Mouse (Mus musculus): Measurements from ENCODE around the gene Tmprss13.

Tmprss13 gene

DNA sequence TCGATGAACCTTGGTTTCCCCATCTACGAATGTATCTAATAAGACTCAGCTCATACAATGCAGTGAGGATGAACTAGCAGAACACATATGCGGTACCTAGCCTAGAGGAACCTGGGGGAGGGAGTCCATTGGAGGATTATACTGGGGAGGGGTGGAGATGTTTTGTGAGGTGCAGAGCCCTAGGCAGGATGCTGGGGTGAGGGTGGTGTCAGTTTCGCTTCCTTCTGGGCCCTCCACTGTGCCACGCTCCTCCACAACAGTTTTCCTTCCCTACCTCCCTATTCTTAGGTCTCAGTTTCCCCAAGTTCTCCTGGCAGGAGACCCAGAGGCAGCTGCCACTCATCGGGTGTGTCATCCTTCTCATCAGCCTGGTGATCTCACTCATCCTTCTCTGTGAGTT lies 10.7 kb downstream of the Tmprss13 start:
- DNase-seq (ENCODE audit: extremely low spot score, low read depth, low spot score), result no peak

DNA sequence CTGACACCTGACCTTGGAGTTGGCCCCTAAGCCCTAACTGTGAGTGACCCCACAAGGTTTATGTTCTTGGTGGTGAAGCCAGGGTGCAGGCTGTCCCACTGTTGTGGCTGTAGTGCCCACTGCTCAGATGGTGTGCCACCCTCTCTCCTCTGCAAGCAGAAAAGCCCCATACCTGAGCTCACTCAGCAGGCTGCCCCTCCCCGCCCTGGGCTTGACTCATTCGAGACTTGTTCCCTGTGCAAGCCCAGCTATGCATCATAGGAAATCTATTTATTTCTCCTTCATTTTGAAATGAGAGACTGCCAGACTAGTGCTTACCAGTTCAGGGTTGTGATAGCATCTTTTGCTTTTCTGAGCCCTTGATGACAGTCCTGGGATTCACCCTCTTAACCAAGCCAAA lies 18.5 kb downstream of the Tmprss13 start:
- no peak for DNase-seq (ENCODE audit: extremely low spot score, low read depth, low spot score)

DNA sequence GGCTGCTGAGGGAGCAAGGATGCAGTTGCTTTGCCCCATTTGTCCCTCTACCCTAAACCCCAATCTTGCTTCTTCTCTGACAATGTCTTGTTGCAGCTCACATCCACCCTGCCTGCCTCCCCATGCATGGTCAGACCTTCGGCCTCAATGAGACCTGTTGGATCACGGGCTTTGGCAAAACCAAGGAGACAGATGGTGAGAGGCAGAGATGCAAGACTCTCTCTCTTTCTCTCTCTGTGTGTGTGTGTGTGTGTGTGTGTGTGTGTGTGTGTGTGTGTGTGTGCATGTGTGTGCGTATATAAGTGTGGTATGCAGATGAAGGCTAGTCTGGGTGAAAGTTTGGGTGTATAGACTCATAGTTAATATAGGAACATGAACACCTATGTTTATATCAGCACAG lies 24.2 kb downstream of the Tmprss13 start:
- DNase-seq (ENCODE audit: extremely low spot score, low read depth, low spot score), result no peak

DNA sequence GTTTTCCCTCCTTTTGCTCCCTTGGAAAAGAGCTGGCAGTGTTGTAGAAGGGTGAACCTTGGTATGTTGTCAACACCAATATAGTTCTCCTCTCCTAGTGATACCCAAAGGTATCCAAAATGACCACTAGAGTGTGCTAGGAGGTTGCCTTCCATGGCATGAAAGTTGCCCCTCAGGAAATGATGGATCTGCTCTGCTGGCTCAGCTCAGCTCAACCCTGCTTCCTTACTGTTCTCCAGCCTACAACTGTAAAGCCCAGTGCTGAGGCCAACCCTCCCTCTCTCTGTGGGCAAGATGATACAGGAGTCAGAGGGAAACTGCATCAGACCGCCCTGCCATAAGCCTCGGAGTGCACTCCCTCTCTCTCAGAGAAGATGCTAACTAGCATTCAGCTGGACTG lies 26.6 kb downstream of the Tmprss13 start:
- peak; percentile 10 for DNase-seq (ENCODE audit: extremely low spot score, low read depth, low spot score)

DNA sequence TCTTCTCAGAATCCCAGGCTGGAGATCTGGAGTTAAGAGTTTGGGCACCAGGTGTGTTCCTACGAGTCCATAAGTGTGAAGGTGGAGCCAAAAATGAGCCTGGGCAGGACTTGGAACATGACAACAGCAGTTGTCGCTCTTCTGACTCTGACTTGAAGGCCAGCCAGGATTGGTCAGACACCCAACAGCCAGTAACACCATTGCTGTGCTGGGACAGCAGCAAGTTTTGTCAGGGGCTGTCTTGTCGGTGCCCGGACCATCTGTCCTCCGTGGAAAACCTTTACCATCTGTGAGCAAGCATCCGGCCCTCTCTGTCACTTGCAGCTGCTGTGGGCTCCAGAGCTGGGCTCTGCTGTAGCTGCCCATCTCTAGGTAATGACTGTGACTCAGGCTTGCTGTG lies 27.4 kb downstream of the Tmprss13 start:
- DNase-seq (ENCODE audit: extremely low spot score, low read depth, low spot score), result no peak

DNA sequence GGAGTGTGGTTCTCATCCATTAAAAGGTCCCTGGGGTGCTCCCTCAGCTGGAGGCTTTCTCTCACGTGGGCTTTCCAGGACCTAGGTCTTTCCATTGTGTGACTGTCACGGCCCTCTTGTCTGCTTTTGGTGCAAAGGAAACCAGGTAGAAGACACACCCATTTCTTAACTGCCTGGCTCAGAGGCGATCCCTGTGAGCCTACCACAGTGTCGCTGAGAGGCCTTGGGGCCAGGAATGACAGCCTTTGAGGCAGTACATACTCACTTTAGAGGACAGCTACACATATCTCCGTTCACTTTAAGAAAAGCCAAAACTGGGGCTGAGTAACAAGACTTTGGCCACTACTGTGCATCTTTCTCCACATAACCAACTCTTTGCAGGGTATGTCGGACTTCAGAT lies 29.7 kb downstream of the Tmprss13 start:
- DNase-seq (ENCODE audit: extremely low spot score, low read depth, low spot score), result no peak

DNA sequence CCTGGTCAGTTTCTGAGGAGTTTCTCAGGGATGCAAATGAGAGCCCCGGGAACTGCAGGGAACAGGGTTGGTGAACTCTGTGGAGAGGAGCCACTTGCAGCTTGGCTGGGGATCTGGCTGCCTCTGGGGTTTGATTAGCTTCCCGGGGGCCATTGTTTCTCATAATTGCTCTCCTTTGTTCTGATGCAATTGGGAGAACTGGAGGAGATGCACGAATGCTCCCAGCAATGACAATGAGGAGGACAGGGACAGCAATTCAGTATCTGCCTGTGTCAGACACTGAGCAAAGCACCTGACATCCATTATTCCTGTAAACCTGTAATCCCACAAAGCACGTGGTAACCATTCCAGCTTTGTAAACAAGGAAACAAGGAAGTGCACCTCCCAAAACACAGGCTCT lies 30.3 kb downstream of the Tmprss13 start:
- DNase-seq (ENCODE audit: extremely low spot score, low read depth, low spot score), result no peak

DNA sequence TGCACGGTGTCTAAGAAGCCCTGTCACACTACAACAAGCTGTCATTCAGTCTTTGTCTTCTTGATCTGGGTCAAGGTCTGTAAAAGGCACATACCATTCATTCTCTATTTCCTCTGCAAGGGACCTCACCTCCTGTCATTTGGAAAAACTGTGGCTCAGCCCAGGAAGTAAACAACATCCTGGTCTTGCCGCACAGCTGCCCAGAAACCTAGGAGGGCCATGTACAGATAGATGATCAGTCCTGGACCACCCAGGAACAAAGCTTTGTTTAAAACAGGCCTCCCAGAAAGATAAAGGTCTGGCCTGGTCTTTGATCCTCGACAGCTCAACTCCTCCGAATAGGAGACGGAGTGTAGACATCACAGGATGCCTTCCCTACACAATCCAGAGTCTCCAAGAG lies 31.0 kb downstream of the Tmprss13 start:
- no peak for DNase-seq (ENCODE audit: extremely low spot score, low read depth, low spot score)

DNA sequence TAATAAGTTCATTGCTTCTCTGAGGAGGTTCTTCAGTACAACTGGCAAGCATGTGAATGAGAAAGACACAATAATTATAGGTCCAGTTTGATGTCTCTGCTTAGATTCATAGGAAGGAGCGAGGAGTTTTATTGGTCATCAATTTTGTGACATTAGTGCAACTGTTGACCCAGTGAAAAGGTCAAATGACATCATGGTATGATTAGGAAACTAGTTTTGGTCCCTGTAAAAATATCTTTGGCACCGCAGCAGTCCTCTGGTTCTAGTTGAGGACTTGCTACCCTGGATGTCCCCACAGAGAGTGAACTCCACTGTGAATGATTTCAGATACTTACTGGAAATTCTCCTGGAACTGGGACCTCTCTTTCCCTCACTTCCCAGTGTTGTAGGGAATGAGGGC lies 36.3 kb downstream of the Tmprss13 start:
- DNase-seq (ENCODE audit: extremely low spot score, low read depth, low spot score), result no peak

DNA sequence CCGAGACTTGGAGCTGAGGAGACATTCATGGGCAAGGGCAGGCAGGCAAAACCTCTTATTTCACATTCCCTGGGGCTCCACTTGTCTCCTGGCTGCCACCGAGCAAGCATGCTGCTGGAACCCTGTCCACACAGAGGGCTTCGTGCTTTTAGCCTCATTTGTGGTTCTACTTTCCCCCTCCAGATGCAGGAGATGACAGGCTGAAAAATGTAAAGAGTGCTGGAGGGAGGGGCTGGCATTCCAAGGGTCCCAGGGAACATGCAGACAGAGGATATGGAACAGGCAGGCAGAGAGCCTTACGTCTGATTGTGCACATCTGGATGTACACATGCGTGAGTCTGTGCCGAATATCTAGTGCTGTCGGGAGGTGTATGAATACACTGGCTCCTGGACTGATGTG lies 39.5 kb downstream of the Tmprss13 start:
- DNase-seq (ENCODE audit: extremely low spot score, low read depth, low spot score), result no peak

DNA sequence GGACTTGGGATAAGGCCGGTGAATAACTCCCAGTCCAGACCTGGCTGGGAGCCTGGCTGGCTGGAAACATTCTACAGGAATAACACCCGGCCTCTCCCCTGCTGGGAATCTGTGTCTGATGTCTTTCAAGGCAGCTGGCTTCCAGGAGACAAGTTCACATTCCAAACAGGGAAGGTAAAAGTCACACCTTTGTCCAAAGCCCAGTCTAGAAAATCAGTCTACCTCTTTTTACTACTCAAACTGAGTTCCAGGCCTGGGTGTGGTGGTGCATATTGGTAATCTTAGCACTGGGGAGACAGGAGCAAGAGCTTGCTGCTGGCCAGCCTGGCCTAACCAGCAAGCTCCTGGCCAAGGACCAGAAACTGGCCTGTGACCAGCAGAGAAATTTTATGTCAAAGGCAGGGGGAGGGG lies 43.2 kb downstream of the Tmprss13 start:
- no peak for DNase-seq (ENCODE audit: extremely low spot score, low read depth, low spot score)

DNA sequence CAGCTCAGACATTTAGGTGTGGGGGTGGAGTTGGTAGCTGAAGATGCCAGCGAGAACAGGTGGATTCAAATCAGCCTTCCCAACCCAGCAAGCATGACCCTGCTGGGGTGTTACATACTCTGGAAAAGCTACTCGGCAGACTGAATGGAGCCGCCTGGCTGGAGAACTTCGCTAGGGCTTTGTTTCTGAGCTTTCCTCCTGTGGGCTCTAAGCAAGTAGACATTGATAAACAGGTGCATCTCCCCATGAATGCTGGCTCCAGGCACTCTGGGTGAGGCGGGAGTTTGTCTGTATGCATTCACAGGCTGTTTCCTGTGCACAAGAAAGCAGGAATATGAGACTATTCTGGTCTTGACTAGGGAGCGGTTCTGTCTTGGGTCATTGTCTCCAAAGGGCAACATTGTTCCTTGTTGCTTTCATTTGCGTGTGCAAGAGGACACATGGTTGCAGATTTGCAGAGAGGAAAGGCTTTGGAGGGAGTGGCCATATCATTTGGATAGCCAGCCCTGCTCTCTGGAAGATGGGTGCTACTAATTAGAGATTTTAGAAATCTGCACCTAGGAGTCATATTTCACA lies 44.8 kb downstream of the Tmprss13 start:
- no peak for DNase-seq (ENCODE audit: extremely low spot score, low read depth, low spot score)

DNA sequence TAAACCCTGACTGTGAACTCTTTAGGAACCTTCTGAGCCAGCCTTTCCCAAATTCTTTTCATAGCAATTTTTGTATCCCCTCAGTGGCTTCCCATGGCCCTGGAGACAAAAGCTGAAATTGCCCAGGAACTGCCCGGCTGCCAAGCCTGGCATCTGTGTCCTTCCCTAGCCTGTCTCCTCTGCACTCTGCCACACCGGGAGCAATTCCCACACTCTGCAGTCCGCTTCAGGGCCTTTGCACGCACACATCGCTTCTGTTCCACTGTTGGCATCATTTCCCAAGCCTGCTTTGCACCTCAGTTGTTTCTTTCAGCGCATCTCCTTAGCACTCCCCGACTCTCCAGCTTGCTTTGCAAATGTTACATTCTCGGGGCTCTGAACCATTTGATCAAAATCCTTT lies 48.8 kb downstream of the Tmprss13 start:
- DNase-seq (ENCODE audit: extremely low spot score, low read depth, low spot score), result no peak

DNA sequence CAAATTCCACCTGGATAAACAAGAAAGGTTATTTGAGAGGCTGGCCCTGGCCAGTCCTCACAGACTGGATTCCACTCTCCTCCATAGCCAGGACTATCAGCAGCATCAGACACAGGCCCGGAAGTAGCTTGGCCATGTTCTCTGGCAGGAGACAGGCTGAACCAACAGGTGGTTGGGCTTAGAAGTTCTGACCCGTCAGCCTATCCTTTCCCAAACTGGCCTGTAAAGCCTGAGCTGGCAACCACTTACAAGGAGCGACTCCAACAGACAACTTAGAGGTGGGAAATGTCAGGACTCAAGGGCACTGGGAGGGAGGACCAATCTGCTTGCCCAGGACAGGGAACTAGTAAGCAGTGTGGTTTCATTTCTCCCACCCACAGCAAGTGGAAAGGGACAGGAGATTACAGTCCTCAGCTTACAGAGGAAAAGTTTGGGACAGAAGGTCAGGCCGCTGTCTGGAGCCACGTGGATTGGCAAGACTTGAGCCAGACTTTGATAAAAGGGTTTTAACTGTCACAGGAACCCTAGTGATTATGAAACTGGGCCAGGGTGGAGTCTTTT lies 49.5 kb downstream of the Tmprss13 start:
- DNase-seq (ENCODE audit: extremely low spot score, low read depth, low spot score), result no peak

DNA sequence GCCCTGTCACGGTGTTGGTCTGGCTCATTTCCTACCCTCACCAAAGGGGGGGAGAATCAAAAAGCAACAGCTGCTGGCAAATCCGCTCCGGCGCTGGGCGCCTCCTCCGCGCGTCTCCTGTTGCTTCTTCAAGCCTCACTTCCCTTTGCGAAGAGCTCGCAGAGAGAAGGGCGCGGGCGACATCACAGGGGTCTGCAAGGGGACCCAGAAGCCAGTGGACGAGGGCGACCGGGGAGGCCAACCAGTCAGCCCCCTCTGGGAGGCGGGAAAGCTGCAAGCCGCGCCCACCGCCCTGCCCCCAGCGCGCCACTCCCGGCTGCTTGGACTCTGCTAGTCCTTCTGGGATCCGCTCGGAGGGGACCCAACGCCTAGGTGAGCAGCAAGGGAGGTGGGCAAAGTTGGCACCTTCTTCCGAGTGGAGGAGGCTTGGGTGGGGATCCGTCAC lies 51.2 kb downstream of the Tmprss13 start, which contains the start of gene Fxyd6:
Fxyd6 (plus strand) TSS at position 69 of the 445 bp plus-strand sequence.
- DNase-seq (ENCODE audit: extremely low spot score, low read depth, low spot score), result no peak

DNA sequence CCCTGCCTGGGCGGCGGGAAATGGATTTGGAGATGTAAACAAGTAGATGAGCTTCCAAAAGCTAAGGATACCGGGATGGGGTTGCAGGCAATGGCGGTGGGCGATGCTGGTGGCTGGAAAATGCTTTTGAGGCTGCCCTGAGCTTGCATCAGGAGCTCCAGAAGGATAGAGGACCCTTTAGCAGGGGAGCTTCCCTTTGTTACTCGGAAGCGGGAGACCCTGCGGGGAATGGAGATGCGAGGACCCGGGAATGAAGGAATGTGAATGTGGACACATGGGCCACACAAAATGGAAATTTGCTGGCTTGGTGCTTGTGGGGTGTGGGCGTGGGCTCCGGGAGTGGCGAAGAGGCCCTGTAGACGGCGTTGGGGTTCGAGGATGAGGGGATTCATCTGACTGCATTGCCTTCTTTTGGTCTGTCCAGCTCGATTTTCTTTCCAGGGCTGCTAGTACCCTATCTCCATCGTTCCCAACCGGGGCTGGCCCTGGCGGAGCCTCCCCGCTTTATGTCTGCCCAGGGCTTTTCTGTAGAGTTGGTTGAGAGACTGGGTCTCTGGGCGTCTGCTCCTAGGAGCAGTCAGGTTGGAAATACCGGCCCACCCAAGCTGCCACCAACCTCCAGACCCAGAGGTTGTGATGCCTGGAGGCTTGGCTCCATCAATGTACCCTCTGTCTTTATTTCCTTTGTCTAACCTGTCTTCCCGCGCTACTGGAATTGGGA lies 51.9 kb downstream of the Tmprss13 start:
- DNase-seq (ENCODE audit: extremely low spot score, low read depth, low spot score), result no peak

DNA sequence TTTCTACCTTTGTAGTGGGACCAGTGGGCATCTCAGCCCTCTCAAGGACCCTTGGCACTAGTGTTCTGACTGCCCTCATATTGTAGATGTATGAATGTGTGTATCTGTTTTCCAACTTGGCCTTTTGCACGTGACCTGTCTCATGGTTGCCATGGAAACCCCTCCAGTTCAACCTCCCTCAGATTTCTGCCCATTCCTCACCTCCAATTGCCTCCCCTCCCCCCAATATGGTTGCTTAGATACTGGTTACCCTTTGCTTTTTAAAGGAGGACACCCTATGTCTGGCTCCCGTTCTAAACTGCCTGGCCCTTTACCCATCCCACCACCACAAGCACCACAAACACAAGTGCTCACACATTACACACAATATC lies 52.4 kb downstream of the Tmprss13 start:
- peak; percentile 30 for DNase-seq (ENCODE audit: extremely low spot score, low read depth, low spot score)

DNA sequence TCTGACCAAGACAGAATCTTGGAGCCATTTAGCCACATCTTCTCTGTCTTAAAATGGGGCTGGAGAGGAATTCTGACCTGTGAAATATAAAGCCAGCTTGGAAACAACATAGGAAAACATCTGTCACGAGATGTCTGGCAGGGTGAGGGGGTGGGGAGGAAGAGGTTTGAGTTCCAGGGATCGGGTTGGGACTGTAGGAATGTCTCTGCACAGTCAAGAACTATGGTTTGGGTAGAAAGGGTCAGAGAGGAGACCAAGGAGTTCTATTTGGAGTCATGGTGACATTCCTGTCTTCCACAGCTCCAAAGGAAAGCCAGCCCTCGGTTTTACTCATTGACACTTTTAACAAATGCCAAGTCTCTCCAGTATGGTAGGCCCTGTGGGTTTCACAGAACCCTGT lies 55.0 kb downstream of the Tmprss13 start:
- DNase-seq (ENCODE audit: extremely low spot score, low read depth, low spot score), result no peak

DNA sequence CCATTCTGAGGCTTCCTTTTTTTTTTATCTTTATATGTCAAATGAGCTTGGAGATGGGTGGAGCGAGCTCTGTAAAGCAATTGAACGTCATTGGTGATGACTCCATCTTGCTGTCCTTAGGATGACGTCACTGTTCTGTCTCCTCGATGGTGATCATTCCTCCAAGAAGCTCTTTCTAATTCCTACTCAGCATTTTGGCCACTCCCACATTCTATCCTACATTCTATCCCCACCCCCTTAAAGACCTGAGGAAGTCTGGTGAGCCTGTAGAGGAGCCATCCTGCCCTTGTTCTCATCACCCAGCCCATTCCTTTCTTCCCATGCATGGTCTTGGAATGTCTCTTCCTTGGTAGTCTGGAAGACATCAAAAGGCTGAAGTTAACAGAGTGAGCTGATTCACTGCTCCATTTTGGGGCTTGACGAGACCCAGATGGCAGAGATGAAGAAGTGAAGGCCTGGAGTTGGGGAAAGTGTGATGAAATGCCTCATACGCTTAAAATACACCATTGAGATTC lies 56.1 kb downstream of the Tmprss13 start:
- DNase-seq (ENCODE audit: extremely low spot score, low read depth, low spot score), result no peak

DNA sequence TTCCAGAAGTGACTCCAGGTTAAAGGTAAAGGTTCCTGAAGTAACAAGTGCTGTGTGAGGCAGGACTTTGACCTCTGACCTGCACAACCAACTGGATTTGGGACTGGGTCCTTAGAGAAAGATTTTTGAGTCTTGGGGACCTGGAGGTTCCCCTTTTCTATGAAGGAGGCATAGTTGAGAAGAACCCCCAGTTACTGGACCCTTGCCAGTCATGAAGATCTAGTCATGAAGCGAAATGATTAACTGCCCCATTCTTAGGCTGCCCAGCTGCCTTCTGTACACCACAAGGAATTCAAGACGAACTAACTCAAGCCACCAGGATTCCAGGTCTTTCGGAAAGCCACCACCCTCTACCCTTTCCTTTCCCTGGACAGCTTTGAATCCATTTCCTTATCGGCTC lies 57.5 kb downstream of the Tmprss13 start:
- DNase-seq (ENCODE audit: extremely low spot score, low read depth, low spot score), result no peak

DNA sequence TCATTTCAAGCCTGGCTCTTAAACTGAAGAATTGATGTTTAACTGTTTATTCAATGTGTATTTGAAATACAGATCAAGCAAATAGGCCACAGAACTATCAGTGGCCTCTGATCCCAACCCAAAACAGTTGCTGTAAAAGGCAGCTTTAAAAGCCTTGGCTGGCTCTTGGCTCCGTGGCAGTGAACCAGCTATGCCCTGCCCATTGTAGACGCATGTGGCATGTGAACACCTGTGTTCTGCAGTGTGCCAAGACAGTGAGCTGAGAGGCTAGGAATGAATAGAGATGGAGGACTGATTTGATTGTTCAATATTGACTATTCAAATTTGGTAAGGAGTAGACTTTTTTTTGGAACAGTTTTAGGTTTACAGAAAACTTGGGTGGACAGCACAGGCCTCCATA lies 58.0 kb downstream of the Tmprss13 start:
- DNase-seq (ENCODE audit: extremely low spot score, low read depth, low spot score), result no peak

All from hindlimb bud, embryonic 11.5 days (tissue).